Mouse (Mus musculus): ENCODE data around the gene Slc12a3. TPM values are rescaled to one million over a fixed set of nuclear protein-coding genes. Genes with fewer than 3 reads are reported as not detected.

The Slc12a3 gene
- total and polyA plus RNA-seq, 2 experiments from 2014 or later = 0.05 to 0.21 TPM

DNA sequence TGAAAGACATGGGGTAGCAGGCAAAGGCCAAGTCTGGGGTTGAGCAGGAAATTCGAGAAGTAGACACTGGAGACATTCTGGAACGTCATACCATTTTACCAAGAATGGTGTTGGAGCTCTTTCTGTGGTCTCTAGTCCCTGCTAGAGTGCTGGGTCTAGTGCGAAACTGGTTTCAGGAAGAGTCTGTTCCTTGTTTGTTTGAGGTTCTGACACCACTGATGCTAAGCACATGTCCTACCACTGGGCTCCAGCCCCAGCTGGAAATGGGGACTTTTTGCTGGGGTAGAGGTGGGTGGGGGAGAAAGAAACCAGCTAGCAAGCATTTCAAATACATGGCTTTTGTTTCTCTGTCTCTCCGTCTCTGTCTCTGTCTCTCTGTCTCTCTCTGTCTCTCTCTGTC lies 48.0 kb downstream of the Slc12a3 start:
- Histone ChIP-seq H3K9me3 (ENCODE audit: low read length) (no peaks in the 10 kb centered on the region), H3K27me3 (ENCODE audit: insufficient read depth, low read length) (no peaks in the 10 kb centered on the region), H3K9ac (replicated peaks; ENCODE audit: low read length) (no peak overlapping the region), H3K4me2 (ENCODE audit: low read depth, low read length) (no peak overlapping the region), H3K4me3 (ENCODE audit: low read length) (no peak overlapping the region), H3K27ac (no peak overlapping the region), H3K4me1 (ENCODE audit: insufficient read depth, low read length) (peaks cover 4% of the 10 kb centered on the region; the same call in 1 of the 2 replicates), H3K36me3 (ENCODE audit: insufficient read depth, low read length) (no peaks in the 10 kb centered on the region)
- ATAC-seq (no peak), DNase-seq (ENCODE audit: low spot score) (no peak)
- TF ChIP-seq CTCF (IDR thresholded peaks at IDR 0.05; ENCODE audit: low read depth) = no peak
- 87% methylated on average over 4 of the region's 4 CpGs for WGBS

DNA sequence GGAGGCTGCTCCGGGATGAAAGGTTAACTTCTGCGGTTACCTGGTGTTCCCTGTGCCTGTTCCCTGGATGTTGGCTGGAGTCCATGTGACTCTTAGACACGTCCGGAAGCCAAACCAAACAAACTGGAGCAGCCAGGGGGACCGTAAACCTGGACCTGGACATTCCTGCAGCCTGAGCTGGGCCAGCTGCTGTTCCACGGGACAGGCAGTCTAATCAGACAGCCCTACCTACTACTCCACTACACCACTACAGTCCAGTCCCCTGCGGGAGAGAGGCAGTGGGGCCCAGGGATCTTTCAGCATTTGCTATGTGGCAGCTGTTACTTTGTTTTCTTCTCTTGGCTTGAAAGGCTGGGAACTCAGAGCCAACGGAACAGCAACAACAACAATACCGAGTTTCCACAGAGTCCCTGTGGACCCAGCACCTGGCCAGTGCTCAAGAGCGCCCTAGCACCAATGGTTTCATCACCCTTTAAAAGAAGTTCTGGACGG lies 48.8 kb downstream of the Slc12a3 start:
- Histone ChIP-seq H3K4me2 (ENCODE audit: low read depth, low read length) (no peak overlapping the region), H3K36me3 (ENCODE audit: insufficient read depth, low read length) (no peaks in the 10 kb centered on the region), H3K9ac (replicated peaks; ENCODE audit: low read length) (no peak overlapping the region), H3K9me3 (ENCODE audit: low read length) (no peaks in the 10 kb centered on the region), H3K27me3 (ENCODE audit: insufficient read depth, low read length) (no peaks in the 10 kb centered on the region), H3K27ac (peak overlapping the region; percentile 11; the same call in 1 of the 2 replicates), H3K4me1 (ENCODE audit: insufficient read depth, low read length) (peaks cover 4% of the 10 kb centered on the region; the same call in 1 of the 2 replicates), H3K4me3 (ENCODE audit: low read length) (no peak overlapping the region)
- DNase-seq (ENCODE audit: low spot score) (peak; percentile 17), ATAC-seq (no peak)
- no peak for TF ChIP-seq CTCF (IDR thresholded peaks at IDR 0.05; ENCODE audit: low read depth)
- 51% methylated on average over 11 of the region's 11 CpGs for WGBS

DNA sequence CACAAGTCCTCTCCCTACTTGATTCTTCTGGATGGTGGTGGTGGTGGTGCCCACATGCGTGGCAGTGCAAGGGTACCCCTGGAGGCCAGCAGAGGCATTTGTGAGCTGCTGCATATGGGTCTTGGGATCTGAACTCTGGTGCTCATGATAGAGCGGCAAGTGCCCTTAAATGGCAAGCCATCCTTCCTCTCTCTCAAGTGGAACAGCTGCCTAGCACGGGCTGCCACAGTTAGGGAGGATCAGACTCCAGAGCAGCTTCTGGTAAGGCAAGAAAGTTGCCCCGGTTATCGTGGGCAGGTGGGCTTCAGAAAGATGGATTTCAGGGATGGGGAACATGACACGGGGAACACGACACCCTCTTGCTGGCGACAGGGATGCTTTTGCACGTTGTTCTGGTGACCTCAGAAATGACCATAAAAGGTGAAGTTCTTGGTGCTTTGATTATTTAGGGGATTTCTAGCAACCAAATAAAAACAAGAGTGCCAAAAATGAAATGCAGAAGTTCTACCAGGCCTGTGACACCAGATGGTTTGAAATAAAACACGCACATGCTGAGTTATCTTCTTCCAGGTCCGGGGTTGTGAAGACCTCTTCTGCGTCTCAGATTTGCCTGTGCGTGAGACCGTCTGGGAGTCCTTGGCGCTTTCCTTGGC lies 49.9 kb downstream of the Slc12a3 start:
- Histone ChIP-seq H3K4me2 (ENCODE audit: low read depth, low read length) (no peak overlapping the region), H3K9ac (replicated peaks; ENCODE audit: low read length) (no peak overlapping the region), H3K27ac (no peak overlapping the region), H3K4me3 (ENCODE audit: low read length) (no peak overlapping the region), H3K27me3 (ENCODE audit: insufficient read depth, low read length) (no peaks in the 10 kb centered on the region), H3K9me3 (ENCODE audit: low read length) (no peaks in the 10 kb centered on the region), H3K4me1 (ENCODE audit: insufficient read depth, low read length) (peaks cover 4% of the 10 kb centered on the region; the same call in 1 of the 2 replicates), H3K36me3 (ENCODE audit: insufficient read depth, low read length) (no peaks in the 10 kb centered on the region)
- 88% methylated on average over 15 of the region's 15 CpGs for WGBS
- no peak for ATAC-seq
- DNase-seq (ENCODE audit: low spot score) = no peak
- TF ChIP-seq CTCF (IDR thresholded peaks at IDR 0.05; ENCODE audit: low read depth) = peak; percentile 25

DNA sequence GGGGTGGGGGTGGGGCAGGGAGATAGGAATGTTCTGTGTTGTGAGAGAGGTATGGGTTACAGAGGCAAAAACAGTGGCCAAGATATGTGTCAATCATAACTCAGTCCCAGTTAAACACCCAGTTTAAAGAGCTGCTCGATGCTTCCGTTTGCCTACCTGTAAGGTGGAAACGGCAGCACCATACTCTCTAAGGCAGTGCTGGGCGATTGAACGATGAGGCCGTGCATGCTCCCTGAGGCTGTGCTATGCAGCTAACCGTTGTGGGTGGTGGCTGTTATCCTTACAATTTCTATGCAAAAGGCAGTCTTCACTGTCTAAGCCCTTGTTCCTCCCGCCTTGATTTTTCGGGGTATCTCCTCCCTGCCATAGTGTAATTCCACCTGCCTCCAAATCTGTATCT lies 50.7 kb downstream of the Slc12a3 start:
- WGBS = 90% methylated on average over 9 of the region's 9 CpGs
- Histone ChIP-seq H3K27me3 (ENCODE audit: insufficient read depth, low read length) (no peaks in the 10 kb centered on the region), H3K4me1 (ENCODE audit: insufficient read depth, low read length) (peaks cover 4% of the 10 kb centered on the region; the same call in 1 of the 2 replicates), H3K27ac (no peak overlapping the region), H3K4me3 (ENCODE audit: low read length) (no peak overlapping the region), H3K4me2 (ENCODE audit: low read depth, low read length) (no peak overlapping the region), H3K9me3 (ENCODE audit: low read length) (no peaks in the 10 kb centered on the region), H3K9ac (replicated peaks; ENCODE audit: low read length) (no peak overlapping the region), H3K36me3 (ENCODE audit: insufficient read depth, low read length) (no peaks in the 10 kb centered on the region)
- no peak for TF ChIP-seq CTCF (IDR thresholded peaks at IDR 0.05; ENCODE audit: low read depth)
- DNase-seq (ENCODE audit: low spot score) = no peak
- ATAC-seq = no peak

DNA sequence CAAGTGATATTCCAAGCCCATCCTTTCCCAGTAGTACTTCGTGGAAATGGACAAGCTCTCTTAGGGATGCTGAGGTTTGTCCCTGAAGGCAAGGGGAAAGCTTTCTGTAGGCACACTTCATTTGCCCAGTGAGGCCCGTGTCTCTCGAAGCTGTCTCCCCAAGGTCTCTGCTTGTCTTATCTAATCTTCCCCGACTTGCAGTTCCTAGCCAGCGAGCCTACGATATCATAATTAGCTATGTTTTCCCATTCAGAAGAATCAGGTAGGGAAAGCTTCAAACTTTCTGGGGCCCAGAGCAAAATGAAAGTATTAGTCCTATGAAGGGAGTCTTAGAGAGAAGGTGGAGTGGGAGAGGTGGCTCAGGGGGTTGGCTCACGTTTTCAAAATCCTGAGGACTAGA lies 55.2 kb downstream of the Slc12a3 start:
- DNase-seq (ENCODE audit: low spot score) (no peak), ATAC-seq (no peak)
- WGBS = 88% methylated on average over 7 of the region's 7 CpGs
- H3K4me1 ChIP-seq (ENCODE audit: insufficient read depth, low read length) = no peaks in the 10 kb centered on the region
- H3K36me3 ChIP-seq (ENCODE audit: insufficient read depth, low read length) = no peaks in the 10 kb centered on the region
- no peak overlapping the region for H3K9ac ChIP-seq (replicated peaks; ENCODE audit: low read length)
- no peak overlapping the region for H3K27ac ChIP-seq
- no peak overlapping the region for H3K4me2 ChIP-seq (ENCODE audit: low read depth, low read length)
- TF ChIP-seq CTCF (IDR thresholded peaks at IDR 0.05; ENCODE audit: low read depth) = no peak
- H3K9me3 ChIP-seq (ENCODE audit: low read length) = no peaks in the 10 kb centered on the region
- no peaks in the 10 kb centered on the region for H3K27me3 ChIP-seq (ENCODE audit: insufficient read depth, low read length)
- H3K4me3 ChIP-seq (ENCODE audit: low read length) = no peak overlapping the region

DNA sequence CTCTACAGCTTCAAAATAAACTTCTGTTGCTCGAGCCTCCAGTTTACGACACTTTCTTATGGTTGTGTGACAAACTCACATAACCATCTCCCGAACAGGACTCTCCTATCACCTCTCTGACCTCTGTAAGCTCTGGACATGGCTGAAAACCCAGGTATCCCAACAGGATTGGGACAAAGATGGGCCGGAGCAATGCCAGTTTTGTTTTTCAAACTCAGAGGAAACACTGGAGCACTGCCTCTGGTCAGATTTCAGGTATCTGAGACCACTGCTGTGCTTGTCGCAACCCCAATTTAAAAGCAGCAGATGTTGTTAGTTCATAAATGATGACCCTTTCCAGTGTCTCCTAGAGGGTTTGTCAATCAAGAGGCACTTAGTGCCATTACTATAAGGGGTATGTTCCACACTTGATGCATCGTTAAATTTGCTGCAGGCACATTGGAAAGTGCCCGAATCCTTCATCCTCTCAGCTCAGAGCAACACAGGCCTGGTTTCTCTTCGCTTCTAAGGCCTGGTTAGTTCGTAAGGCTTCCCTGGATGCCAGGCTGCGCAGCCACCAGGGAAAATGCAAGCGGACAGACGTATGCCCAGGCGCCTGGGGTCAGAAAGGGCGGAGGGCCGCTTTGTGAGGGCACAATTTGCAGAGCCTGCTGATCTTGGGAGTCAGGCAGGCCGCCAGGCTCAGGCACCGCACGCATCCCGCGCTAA lies 56.7 kb downstream of the Slc12a3 start:
- Histone ChIP-seq H3K4me2 (ENCODE audit: low read depth, low read length) (peak overlapping the region; percentile 95), H3K27ac (peak overlapping the region; percentile 96), H3K4me1 (ENCODE audit: insufficient read depth, low read length) (no peaks in the 10 kb centered on the region), H3K9ac (replicated peaks; ENCODE audit: low read length) (peak overlapping the region; percentile 86), H3K27me3 (ENCODE audit: insufficient read depth, low read length) (no peaks in the 10 kb centered on the region), H3K36me3 (ENCODE audit: insufficient read depth, low read length) (peaks cover 13% of the 10 kb centered on the region), H3K4me3 (ENCODE audit: low read length) (peak overlapping the region; percentile 93), H3K9me3 (ENCODE audit: low read length) (no peaks in the 10 kb centered on the region)
- DNase-seq (ENCODE audit: low spot score) (no peak), ATAC-seq (peak; percentile 63)
- WGBS = 25% methylated on average over 20 of the region's 20 CpGs
- TF ChIP-seq CTCF (IDR thresholded peaks at IDR 0.05; ENCODE audit: low read depth) = no peak; the same call in 1 of the 2 replicates
